Mouse (Mus musculus) cerebellum, postnatal 4 days (tissue): ENCODE measurements at regions not wholly inside any gene's neighbourhood (a gene's known extent, or its start where the extent isn't known, plus 50 kb on each side); places are given as distances from the start of the nearest gene placed in this dataset.
A peak's percentile ranks its signal among the peaks of the same experiment; 100 is the strongest.

Experiments used
- DNase-seq, 2 experiments: peaks; one replicate each; pipeline ENCODE4 v3.0.0; 2022; ENCODE audit warnings: low spot score in 2 of 2, mixed read lengths in 1 of 2

DNA sequence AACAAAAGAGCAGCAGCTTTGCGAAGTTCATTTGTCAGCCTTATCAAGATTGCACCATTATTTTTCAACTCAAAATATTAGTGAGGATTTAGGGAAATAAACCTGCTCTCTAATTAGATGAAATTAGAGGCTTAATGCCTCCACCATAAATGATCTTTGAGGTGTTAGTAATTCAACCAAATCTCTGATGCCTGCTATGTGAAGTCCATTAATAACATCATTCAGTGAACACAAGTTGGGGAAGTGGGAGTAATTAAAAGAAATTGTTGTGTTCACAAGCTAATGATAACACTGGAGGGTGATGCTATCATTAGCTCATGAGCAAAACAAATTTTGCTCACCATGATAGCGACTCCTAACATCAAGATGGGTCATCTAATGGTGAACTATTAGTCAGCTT is 246.0 kb downstream of the Ttc6 start:
- DNase-seq: no peak

DNA sequence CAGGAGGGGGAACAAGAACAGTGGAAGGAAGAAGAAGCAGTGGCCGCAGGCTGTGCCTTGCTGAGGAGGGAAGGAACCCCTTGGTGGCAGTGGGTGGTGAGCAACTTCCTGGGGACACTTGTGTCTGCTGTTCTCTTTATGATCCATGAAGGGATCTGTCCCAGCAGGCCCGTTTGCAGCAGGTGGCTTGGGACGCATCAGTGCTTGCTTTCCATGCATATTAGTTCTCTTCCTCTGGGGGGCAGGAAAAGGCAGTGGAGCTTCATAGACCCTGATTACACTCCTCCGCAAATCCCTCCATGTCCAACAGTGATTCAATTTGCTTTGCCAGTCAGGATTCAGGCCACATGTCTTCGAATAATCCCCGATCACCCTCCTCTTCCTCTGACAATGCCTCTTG is 259.9 kb downstream of the Ttc6 start:
- DNase-seq: no peak

DNA sequence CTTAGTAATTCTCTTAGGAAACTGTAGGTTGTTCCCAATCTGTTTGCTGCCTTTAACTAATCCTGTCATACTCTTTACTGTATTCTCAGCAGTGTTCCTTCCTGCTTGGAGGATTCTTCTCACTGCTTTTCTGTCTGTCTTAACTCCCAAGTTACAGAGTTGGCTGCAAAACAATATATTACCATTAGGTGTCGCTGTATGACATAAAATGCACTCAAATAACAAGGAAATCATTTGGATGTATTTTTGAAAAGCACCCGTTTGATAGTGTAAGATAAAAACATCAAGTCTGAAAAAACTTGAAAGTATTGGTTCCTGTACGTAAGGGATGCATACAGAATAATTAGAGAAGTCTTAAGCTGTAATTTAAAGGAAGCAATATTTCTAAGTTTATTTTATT is 261.8 kb downstream of the Ttc6 start:
- peak in 1 of 2 experiments; percentile 18 for DNase-seq

DNA sequence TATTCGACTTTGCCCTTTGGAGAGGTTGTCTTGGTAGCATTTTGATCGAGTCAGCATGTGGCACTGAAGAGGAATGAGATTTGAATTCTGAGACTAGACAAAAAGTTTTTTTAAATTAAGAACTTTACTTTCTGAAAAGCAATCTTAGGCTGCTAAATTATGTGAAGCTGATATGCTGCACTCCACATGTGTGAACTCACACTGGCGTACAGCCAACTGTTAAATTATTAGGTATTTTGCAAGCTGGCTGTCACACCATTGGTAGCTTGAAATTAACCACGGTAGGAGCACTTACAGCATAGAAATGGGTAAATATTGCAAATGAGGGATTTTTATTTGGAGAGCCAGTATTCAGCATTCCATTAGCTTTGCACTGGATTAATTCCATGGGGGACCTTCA is 278.9 kb downstream of the Ttc6 start:
- no peak for DNase-seq

DNA sequence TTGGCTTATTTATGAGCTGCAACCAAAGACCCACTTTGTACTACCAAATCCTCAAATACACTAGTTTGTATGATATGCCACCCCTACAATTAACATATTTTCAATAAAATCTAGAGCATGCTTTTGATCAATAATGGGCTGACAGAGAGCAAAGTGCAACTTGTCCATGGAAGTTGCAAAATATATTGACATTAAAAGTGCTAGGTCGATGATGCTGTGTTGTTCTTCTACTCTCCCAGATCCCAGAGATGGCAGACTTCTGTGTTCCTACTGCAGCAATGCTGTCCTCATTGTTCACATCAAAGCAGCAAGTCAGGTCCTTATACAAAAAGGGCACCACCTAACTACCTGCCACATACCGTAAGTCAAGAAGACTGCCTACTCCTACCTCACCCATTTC is 307.1 kb downstream of the Ttc6 start:
- DNase-seq: no peak

DNA sequence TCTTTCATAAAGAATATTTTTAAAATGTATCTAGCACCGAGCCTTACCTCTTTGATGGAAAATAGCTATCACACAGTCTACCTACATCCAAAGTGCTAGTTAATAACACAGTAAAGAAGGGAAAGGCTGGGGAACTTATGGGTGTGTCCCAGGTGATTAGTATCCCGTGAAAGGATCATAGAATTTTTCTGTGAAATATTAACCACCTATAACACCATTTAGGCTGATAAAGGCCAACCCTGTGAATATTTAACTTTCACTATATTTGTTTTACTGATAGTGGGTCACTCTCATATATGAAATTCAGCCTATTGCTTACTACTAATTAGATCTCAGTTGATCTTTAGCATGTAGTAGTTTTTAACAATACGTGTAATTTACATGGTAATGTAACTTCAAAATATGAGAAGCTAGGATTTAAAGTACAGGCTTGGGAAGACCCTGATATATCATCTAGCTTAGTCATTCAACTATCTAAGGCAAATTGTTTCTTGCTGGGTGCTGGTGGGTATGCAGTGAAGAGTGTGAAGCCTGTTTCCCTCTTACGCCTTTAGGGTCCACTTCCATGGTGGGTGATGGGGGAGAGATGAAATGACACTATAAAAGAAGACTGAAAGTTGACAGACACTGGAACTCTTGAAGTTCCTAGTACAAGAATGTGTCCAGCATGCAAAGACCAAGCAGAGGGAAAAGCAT is 320.6 kb upstream of the Sstr1 start:
- no peak for DNase-seq

DNA sequence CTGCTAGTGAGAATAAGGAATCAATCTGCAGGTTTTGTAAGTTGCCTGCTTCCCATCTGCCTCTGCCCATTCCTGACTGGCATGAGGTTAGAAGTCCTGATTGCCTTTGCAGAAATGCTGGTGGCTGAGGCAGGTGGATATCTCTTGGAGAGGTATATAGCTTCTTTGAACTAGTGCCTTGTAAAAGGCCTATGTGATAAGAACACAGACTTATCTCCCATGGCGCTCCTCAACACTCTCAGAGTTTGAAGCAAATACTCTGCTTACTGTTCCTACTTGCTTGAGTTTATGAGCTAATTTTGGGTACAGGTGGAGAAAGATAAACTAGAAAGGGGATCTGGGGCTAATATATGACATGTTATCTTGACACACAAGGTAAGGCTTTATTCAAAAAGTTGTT is 320.0 kb upstream of the Sstr1 start:
- no peak for DNase-seq

DNA sequence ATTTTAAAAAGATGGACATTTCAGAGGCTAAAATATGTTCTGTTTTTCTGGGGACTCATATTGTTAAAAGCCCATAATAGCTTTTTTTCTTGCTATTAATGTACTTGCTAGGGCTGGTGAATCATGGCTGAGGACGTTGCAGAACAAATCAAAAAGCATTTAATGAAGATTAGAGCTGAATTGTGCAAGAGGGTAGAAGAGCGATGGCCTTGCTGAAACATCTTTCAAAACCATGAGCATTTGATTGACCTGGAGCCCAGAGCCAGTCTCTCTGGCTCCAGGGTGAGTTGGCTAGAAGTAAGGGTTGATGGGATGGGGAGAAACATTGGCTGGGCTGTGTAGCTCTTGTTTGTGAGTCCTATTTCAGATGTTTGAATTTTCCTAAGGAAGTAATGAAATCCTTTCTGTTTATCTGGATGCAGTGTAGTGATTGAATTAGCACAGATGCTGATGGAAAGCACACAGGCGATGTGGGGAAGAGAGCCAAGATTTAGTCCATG is 313.8 kb upstream of the Sstr1 start:
- DNase-seq: no peak

DNA sequence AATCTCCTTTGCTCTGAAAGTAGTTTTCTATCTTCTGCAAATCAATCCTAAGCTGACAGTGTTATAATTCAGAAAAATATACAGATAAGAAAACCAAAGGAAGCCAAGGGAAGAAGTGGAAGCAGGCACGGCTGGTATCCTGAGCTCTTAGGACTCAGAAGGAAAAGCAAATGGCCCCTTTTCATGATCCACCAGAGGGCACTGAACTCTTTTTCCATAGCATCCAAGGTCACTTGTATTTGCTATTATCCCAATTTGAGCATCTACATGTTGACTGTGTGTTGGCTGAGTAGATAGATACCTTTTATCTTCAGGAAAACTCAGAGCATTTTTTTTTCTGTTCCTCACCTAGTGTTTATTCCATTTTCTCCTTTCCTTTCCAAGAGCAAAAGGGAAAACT is 306.9 kb upstream of the Sstr1 start:
- DNase-seq: no peak

DNA sequence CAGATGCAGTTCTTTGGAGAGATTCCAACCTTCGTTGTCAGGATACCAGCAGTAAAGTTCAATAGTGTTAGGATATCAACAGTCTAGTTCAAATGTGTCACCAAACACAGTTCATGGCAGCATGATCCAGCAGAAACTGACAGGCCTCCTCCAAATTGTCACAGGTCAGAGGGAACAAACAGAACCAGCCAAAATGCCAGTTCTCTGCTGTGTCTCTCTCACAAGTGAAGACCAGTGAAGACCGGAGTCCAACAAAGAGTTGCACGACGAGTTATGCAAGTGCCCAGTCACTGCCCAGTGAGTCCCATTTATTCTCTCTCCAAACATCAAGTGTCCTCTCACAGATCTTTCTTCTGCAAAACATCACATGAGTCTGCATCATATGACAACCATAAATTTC is 293.4 kb upstream of the Sstr1 start:
- no peak for DNase-seq

DNA sequence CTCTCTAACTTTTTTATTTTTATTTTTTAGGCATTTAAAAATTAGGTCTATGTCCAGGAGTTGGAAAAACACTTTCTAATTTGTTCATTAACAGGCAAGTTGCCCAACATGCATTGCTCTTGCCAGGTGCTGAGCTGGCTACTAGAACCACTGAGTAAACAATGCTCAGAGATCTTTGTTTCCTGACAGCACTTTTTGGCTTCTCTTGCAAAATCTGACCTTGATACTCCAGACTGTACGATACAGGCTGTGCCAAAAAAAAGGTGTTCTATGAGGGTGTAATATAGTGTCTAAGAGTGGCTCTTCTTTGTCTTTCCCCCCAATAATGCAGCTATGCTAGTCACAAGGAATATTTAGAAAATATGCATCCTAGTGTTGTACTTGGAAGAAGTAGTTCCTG is 289.5 kb upstream of the Sstr1 start:
- no peak for DNase-seq

DNA sequence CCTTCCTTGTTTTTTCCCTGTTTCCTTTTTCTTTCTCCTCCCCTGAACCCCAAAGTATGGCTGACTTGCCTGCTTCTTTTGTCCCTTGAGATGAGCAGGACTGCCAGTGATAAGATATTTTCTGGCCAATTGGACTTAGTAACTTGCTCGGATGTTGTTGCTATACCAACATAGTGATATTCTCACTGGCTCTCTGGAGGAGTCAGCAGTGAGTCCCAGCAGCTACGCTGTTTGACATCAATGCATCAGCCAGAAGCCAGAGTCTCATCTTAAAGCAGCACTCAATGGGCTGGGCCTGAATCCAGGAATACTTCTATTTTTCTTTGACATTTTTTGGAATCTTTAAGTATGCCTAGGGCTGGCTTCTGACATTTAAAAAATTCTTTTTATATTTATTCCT is 287.1 kb upstream of the Sstr1 start:
- no peak for DNase-seq

DNA sequence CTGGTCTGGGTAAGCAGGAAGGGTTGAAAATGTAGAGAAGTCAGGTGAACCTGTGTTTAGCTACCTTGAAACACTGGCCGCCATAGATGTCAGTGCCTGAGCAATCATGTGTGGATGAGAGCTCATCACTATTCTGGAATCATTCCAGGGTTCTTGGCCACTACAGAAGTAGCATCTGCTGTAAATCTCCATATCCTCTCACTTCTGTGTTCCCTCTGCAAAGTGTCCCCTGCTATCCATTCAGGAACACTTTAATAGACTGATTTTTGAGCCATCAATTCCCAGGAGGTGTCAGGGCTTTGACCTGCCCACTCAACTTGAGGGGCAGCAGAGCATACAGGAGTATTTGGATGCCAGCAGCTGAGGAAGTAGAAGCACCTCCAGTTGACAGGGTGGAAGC is 284.7 kb upstream of the Sstr1 start:
- peak in 1 of 2 experiments; percentile 15 for DNase-seq

DNA sequence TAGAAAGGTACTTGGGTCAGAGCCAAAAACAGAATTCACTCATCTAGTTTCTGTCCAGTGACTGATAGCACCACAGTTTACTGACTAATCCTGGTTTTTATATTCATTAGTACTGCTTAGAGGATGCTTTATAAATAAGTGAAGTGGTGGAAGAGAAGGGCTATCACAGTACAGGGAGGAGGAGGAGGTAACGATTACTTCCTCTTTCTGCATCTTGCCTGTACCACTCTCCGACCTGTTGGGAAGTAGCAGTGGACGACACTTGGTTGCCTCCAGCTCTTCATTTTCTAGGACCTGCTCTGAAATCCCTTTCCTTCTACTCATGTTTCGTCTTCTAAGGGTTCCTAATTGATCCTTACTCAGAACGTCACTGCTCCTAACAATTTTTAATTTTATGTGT is 283.5 kb upstream of the Sstr1 start:
- no peak for DNase-seq

DNA sequence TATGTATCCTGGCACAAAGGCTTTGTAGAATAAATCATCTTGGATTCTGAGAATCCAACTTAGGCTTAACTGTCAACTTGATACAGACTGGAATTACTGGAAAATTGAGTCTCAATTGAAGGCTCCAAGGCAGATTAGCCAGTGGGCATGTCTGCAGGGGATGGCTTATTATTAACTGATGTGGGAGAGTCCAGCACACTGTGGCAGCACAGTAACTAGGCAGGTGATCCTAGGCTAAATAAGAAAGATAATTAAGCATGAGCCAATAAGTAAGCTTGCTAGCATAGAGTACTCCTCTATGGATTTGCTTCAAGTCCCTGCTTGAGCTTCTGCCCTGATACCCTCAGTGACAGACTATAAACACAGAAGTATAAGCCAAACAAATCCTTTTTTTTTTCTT is 279.7 kb upstream of the Sstr1 start:
- no peak for DNase-seq

DNA sequence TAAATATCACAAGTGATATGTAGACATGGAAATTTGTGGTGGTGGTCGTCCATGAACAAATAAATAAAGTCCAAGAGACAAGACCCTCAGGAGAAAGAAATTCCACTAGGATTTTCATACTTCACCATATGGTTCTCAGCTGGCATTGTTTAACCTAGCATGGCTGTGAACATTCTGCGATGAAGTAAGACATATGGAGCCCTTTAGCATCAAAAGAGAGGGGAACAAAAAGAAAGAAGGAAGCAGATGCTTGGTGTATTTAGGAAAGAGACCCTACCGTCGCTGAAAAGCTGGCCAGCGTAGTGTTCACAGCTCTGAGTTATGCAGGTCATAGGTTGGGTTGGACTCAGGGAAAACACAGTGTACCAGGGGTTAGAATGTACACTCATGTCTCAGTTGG is 261.7 kb upstream of the Sstr1 start:
- no peak for DNase-seq

DNA sequence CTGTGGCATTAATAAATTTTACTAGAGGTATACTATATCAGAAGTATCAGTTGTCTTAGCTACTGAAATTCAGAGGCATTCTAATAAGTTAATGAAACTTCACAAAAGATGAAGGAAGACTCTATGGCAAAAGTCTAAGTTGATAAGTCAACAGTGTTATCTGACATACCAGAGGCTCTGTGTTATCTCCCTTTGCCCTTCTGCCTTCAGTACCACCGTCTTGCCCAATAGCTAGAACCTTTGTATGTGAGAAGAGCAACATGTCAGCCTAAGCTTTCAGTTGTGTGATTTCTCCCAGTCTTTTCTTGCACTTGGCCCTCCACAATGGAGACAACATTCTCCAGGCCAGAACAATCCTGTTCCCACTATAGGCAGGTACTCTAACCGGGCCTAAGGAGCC is 253.0 kb upstream of the Sstr1 start:
- DNase-seq: no peak

DNA sequence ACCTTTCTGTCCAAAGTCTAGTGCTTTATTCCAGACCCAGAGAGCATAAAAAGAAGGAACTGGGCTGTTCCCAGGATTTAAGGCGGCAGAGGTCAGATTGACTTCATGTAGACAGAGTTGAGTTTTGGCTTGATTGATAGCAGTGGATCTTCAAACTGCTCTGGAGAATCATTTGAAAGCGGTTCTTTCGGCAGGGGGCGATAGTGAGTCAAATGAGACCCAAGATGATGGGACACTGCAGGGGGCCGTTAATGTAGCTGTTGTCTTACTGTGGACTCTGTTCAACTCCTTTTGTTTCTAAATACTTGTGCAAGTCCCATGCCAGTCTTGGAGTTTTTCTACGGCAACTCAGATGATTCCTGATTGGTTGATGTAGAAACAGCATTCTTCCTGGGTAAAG is 251.4 kb upstream of the Sstr1 start:
- no peak for DNase-seq

DNA sequence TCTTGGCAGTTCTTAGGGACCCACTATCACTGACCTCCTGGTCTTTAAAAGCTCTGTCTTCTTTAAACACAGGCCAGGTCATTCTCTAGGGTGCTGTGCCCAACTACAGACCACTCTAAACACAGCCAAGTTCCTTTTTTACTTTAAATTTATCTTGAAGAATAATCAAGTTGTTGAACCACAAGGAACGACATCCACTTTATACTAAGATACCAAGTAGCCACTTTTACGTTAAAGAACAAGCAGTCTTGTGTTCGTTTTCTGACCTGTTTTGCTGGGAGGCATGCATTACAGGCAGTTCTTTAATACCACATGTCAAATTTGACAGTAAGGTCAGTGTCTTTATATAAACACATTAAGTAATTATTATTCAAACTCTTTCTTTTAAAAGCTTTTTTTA is 242.4 kb upstream of the Sstr1 start:
- DNase-seq: no peak

DNA sequence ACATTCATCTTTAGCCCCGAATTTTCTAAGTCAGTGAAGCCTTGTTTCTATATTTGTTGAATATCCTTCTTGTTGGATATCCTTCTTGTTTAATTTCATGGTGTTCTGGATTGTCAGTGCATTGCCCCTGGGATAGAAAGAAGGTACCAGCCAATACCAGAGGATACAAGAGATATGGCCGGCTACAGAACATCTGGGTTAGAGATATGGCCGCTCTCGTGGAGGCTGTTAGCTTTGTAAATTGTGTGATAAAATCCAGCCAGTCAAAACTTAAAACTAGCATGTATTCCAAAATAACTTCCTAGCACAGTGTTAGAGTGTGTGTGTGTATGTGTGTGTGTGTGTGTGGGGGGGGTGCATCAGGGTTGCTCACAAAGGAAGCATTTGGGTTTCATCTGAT is 241.4 kb upstream of the Sstr1 start:
- DNase-seq: no peak

DNA sequence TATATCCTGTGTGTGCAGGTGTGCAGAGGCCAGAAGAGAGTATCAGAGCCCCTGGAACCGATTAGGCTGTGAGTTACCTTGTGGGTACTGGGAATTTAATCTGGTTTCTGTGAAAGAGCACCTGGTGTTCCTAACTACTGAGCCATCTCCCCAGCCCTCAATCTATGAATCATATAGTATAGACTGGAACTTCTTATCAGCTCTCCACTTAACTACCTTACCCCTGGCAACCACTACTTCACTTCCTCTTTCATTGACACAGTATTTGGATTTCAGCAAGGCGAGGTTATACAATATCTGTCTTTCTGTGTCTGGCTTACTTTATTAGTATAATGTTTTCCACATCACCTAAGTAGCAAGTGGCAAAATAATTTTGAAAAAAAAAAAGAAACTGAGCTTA is 239.1 kb upstream of the Sstr1 start:
- no peak for DNase-seq
